Mouse (Mus musculus) lung, postnatal 4 days (tissue): ENCODE data around the gene Il11ra2.
"Not testable (repeated sequence)": the region's sequence is repeated elsewhere in the genome, so short reads cannot be mapped to it uniquely, and the experiment has no call there.

Experiments
- DNase-seq, 2 experiments: peaks; one replicate each; pipeline ENCODE4 v3.0.0; 2021

Il11ra2 gene

GRCm38 (mm10) chr4:42661793-42662192 is at the start of gene Il11ra2:
Gene Il11ra2 (minus strand): TSS chr4:42661893.
- not testable (repeated sequence) for DNase-seq

- not testable (repeated sequence) for DNase-seq
These were observed 20.5 kb upstream of the Il11ra2 start for GRCm38 (mm10) chr4:42682183-42682524.

DNA sequence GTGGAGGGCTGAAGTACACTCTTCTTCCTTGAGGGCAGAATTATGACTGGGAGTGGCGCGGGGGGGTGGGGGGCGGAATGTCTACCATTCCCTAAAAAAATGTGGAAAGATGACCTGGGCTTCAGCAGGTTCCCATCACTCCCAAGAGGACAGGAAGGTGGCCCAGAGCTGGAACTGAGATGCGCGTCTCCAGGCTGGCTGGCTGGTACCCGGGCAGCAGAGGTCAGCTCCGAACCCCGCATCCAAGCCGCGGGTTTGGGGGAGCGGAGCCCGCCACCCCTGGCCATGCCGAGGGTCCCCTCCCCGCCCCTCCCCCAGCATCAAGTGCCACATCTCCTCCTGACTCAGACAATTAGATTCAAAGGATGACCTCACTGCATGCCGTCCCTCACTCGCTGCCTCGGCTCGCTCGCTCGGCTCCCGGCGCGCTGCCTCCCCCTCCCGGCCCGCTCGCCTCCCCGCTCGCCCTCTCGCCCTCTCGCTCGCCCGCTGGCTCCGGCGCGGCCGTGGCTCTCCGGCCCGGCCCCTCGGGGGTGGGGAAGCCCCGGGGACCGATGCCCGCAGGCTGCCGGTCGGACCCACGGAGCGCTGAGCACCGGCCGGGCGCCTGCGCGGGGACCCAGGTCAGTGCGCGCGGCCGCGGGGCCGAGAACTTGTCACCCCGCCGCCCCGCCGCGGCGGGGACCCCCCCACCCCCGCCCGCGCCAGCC is 19.9 kb upstream of the Il11ra2 start:
- not testable (repeated sequence) for DNase-seq

- DNase-seq: not testable (repeated sequence)
These were observed 19.0 kb upstream of the Il11ra2 start for GRCm38 (mm10) chr4:42680374-42681356.

DNA sequence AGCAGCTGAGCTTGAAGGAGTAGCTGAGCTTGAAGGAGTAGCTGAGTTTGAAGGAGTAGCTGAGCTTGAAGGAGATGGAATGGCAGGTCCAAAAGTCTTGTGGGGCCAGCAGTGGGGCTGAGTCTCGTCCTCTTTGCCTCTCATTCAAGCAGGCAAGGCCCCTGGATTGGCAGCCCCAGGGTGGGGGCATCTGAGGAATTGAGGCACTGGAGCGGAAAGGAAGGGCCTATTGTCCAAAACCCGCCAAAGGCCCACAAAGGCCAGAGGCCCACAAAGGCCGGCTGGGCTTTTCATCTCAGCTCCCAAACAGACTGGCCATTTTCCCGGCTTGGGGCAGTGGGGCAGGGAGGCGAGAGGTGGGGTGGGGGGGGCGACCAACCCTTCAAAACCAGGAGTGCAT is 17.7 kb upstream of the Il11ra2 start:
- DNase-seq: not testable (repeated sequence)

GRCm38 (mm10) chr4:42675415-42675814 is 13.7 kb upstream of the Il11ra2 start:
- DNase-seq: not testable (repeated sequence)

GRCm38 (mm10) chr4:42654951-42655350 is 6.7 kb downstream of the Il11ra2 start, which contains the start of gene Ccl27b:
Gene Ccl27b (plus strand): TSS chr4:42655251.
- not testable (repeated sequence) for DNase-seq

DNA sequence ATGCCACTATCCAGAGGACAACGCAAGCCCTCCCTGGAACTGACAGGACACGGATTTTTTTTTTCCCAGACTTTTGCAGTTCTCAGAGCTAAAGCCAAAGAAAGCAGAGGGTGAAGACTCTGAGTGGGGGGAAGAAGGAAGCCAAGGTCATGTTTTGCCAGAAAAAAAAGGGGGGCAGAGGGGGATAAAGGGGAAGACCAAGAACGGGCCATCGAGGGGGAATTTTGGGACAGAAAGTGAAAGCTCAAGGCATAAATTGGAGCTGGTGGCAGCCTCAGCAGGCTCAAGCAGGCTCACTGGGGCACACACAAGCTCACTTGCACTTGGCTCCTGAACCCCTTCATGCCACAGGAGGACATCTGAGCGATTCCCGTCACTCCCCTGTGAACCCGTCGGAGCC is 32.3 kb downstream of the Il11ra2 start, which contains the start of gene Gm2564:
Gm2564 (plus strand) TSS at position 301 of the 400 bp plus-strand sequence.
- DNase-seq: not testable (repeated sequence)

DNA sequence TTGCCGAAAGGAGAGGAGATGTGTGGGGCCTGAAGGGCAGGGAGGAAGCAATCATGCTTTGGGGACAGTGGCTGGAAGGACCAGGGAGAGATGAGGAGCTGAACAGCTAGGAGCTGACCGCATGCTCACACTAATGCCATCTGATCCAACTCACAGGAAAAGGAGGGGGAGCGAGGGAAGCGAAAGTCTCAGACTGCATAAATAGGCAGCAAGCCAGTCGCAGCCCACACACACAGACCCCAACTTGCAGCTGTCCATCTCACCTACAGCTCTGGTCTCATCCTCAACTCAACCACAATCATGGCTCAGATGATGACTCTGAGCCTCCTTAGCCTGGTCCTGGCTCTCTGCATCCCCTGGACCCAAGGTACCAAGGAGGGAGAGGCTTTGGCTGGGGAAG is 49.8 kb downstream of the Il11ra2 start, which contains the start of gene Gm10591:
Gm10591 (plus strand) TSS at position 301 of the 400 bp plus-strand sequence.
- not testable (repeated sequence) for DNase-seq
